Mouse (Mus musculus): ENCODE data around the gene Ccdc120.
"Not testable (repeated sequence)": the region's sequence is repeated elsewhere in the genome, so short reads cannot be mapped to it uniquely, and the experiment has no call there.

Ccdc120 gene

GRCm38 (mm10) chrX:7753627-7754026 lies 2.9 kb upstream of the Ccdc120 start:
- peak; percentile 33 for DNase-seq (ENCODE audit: low read depth)

- no peak for DNase-seq (ENCODE audit: low read depth)
Observed at GRCm38 (mm10) chrX:7745429-7745828, 5.3 kb downstream of the Ccdc120 start.

DNA sequence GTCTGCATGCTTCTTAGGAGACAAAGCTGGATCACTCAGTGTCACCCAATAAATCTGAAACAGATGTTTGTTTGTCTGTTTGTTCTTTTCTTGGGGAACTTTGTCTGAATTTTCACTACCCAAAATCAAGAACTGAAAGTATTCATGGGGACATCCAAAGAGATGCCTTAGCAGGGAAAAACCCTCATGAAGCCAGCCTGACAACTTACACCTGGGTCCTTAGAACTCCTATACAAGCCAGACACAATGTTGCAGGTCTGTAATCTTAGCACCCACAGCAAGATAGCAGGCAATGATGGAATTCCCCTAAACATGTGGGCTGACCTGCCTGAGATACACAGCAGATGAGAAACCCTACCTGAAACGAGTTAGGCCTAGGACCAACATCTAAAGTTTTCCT lies 5.8 kb downstream of the Ccdc120 start:
- no peak for DNase-seq (ENCODE audit: low read depth)

GRCm38 (mm10) chrX:7743470-7743869 lies 7.2 kb downstream of the Ccdc120 start:
- DNase-seq (ENCODE audit: low read depth): peak; percentile 26

DNA sequence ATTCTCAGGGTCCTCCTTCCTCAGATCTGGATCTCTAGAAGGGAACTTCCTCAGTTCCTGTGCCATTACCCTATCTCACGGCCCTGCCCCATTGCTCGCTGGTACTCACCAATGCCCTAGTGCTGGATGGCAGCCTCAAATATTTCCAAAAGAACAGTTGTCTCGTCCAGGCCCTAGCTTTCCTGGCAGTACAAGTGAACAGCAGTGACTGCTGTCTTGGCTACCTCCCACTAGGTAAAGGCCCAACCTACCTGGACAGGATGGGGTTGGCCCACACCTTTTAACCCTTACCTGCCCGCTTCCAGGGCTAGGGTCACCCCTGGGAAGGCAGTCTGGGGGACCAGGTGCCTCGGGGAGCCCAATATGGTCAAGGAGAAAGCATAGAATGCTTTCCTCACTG lies 9.6 kb downstream of the Ccdc120 start:
- no peak for DNase-seq (ENCODE audit: low read depth)

DNA sequence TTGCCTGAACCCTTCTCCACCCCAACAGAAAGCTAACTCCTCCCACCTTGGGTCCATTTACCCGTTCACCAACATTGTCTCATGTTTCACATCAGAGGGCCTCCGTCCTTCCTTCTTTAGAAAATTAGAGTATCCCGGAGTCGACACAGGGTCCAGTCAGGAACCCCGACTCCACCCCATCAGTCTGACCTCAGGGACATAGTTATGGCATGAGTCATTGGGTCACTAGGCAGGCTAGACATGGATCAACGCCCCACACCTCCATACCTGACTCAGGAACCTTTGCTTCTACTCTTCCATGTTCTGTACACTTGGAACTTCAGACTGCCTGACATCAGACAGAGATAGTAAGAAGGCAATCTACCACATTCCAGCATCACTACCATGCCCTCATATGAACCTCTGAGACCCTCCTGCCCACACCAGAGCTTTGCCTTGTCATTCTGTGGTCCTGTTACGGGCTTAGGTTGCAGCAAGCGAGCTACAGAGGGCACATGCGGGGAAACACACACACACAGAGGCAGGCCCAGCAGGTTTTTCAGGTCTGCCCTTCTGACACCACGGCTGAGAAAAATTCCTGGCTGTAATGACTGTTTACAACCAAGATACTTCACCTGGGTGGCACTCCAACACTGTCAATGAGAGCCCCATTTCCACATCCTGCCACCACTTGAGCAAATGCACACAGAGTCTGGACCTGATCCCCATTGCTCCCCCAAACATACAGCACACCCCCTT lies 10.5 kb downstream of the Ccdc120 start:
- DNase-seq (ENCODE audit: low read depth): no peak

DNA sequence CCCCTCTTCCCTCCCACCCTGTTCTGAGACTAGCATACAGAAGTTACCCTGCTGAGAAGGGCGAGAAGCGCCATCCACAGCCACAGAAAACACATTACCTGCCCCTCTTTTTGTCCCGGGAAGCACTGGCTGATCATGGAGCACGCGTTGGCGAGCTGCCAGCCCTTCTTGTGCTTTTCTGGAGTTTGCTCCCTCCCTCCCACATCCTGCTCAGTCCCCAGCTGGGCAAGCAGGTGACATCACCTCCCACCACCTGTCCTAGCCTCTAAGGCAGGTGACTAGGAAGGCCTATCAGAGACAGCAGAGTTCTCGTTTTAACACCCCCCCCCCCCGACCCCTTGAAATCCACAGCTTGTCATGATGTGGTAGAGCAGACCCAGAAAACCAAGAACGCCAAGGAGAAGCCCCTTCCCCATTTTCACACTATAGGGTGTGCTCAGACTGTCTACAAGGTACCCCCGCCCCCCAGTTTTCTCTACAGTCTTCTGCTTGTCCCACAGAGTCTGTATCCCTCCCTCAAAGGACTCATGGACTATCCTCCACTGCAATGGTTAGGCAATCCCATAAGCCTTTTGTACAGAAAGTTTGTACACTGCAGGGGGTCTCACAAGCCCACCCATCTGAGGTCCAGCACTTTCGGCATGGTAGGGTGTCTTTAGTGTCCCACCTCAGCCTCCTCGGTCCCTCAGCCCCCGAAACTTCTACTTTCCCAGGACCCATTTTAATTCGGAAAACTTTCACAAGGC lies 11.2 kb downstream of the Ccdc120 start:
- DNase-seq (ENCODE audit: low read depth): no peak

GRCm38 (mm10) chrX:7733571-7734156 lies 17.0 kb downstream of the Ccdc120 start:
- DNase-seq (ENCODE audit: low read depth): peak; percentile 80

DNA sequence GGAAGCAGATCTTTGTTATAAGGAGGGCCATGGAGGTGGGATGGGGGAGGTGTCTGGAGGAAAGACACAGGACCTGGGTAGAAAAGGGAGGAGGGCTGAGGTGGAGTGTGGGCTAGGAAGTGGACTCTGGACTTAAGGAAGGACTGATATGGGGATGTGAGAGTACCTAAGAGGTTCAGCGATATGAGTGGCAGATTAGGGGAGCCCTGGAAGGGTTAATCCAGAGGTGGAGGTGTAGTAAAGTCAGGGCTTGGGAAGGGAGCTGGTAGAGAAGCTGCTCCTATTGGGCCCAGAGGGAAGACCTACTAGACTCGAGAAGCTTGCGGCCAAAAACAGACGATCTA lies 21.8 kb downstream of the Ccdc120 start:
- DNase-seq (ENCODE audit: low read depth): no peak

GRCm38 (mm10) chrX:7728215-7728921 lies 22.3 kb downstream of the Ccdc120 start, which contains the start of gene Praf2:
Praf2 (plus strand) TSS chrX:7728439.
- DNase-seq (ENCODE audit: low read depth): peak; percentile 84

- no peak for DNase-seq (ENCODE audit: low read depth)
Observed at GRCm38 (mm10) chrX:7727176-7727575, 23.5 kb downstream of the Ccdc120 start.

DNA sequence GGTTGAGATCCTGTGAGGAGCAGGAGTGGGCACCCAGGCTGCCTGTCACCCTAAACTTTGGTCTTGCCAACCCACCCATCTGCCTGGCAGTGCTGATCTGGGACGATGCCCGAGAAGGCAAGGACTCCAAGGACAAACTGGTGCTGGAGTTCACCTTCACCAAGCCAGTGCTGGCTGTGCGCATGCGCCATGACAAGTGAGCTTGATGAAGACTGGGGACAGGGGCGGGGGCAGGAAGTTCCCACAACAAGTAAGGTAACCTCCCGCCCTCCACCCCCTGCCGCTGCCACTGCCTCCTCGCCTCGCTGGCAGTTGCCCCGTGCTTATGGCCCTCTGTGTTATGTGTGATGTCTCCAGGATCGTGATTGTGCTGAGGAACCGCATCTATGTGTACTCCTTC lies 24.9 kb downstream of the Ccdc120 start:
- no peak for DNase-seq (ENCODE audit: low read depth)

DNA sequence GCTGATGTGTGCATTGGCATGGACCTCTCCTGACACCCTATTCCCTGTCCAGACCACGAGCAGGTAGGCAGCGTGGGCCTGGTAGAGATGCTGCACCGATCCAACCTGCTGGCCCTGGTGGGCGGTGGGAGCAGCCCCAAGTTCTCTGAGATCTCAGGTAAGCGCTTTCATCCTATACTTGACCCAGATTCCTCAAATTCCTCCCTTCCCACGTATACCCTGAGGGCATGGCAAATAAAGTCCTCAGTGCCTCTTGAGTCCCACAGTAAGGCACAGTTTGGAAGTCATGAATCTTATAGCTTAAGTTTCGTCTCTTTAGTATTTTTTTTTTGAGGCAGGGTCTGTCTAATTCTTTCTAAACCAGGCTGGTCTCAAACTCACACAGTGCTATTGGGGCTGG lies 26.6 kb downstream of the Ccdc120 start:
- DNase-seq (ENCODE audit: low read depth): no peak

- peak; percentile 63 for DNase-seq (ENCODE audit: low read depth)
Observed at GRCm38 (mm10) chrX:7722691-7723090, 28.0 kb downstream of the Ccdc120 start.

GRCm38 (mm10) chrX:7722282-7722611 lies 28.5 kb downstream of the Ccdc120 start:
- no peak for DNase-seq (ENCODE audit: low read depth)

DNA sequence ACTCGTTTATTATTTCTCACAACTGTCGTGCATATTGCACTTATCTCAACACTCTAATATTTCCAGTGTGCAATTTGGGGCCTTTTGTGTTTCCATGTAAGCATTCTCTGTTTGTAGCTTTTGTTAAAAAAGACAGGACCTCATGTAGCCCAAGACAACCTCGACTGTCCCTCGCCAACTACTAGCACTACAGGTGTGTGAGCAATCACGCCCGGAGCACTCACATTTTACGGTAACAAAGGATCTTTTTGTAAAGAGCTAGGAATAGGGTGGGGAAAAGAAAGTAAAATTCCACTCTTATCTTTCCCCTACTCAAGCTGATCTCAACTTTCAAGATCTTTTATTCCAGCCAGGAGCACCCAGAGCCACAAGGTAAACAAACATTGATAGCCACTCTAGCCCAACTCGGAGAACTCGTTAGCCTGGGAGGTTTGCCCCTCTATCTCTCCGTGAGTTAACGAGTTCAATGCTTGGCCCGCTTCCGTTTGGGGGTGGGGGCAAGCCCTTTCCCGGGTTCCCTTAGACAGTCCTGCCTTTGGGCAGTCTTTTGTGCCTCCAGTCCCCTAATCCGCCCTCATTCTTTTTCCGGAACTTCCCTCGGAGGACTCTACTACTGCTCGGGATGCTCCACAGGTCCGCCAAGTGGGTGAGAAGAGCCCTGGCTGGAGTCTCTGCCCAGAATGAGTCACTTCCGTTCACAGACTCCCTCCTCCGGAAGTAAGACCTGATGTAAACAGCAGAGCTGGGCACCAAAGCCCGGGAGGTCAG lies 29.0 kb downstream of the Ccdc120 start, which contains the start of gene Gm45208:
Gene Gm45208 (plus strand): TSS at position 732 of the 768 bp plus-strand sequence.
- DNase-seq (ENCODE audit: low read depth): peak; percentile 86

DNA sequence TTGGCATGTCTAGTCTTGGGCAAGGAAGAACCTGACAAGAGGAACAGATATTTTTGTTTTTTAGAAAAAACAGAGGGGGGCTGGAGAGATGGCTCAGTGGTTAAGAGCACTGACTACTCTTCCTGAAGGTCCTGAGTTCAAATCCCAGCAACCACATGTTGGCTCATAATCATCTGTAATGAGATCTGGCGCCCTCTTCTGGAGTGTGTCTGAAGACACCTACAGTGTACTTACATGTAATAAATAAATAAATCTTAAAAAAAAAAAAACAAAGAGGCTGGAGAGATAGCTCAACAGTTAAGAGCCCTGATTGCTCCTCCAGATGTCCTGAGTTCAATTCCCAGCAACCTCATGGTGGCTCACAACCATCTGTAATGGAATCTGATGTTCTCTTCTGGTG lies 34.6 kb downstream of the Ccdc120 start:
- DNase-seq (ENCODE audit: low read depth): peak; percentile 55

DNA sequence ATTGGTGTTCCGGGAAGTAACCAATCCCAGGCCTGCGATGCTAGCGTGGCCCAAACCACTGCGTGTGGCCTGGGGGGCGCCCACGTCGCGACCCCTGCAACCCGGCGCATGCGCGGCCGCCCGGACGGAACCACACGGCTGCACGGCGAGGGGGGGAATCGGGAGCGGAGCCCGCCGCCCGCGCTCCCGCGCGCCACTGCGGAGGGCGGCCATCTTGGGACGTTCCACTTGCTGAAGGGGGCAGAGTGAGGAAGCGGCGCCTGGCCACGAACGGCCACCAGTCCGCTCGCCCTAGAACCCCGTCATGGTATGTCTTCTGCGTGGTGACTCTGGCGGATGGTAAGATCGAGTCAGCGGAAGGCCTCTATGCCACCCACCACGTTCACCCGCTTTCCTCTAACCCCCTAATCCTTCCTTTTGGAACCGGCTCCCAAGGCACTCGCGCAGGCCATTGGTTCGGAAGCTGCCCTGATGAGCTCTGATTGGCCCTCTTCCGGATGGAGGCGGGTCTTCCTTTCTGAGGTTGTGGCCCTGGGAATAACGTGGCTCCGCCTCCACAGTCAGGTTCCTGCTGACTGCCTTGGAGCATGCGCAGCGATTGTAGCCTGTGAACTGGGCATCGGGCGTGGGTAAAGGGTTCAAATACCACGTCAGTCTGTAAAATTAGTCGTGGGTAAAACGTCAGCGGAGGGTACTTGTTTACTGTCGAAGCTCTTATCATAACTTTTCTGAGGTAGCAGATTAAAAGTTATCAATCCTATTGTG lies 36.4 kb downstream of the Ccdc120 start, which contains the start of gene Wdr45:
Gene Wdr45 (plus strand): TSS at position 199 of the 765 bp plus-strand sequence.
- peak; percentile 94 for DNase-seq (ENCODE audit: low read depth)

DNA sequence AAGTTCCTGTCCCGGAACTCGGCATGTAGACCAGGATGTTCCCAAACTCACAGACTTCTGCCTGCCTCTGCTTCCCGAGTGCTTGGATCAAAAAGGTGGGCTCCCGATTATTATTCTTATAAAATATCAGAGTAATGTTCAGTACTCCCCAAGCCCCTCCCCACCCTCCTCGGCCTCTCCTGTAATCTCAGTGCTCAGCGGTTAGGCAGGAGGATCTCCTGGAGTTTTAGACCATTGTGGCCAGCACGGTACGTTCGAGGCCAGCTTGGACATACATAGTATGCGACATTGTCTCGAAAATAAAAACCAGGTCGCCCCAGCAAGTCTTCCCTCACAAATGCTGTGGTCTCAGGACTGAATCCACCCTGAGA lies 37.0 kb downstream of the Ccdc120 start:
- DNase-seq (ENCODE audit: low read depth): not testable (repeated sequence)

DNA sequence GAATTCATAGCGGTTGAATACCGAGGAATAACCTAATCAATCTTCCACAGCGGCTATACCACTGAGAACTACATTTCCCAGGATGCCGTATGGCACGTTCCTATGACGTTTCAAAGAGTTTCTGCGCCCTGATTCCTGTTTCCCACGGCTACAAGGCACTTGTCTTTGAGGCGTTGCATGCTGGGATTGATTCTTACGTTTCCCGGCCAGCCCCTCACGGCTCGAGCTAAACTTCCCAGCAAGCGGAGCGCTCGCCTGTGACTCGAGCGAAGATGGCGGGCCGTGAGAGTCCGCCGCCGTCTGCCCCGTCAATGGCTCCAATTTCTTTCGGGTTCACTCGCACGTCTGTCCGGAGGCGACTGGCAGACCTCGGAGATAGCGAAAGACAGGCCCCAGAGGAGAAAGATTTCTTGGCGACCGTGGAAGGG lies 53.7 kb downstream of the Ccdc120 start, which contains the start of gene Gpkow:
Gene Gpkow (plus strand): TSS at position 178 of the 428 bp plus-strand sequence.
- DNase-seq (ENCODE audit: low read depth): peak; percentile 91

DNA sequence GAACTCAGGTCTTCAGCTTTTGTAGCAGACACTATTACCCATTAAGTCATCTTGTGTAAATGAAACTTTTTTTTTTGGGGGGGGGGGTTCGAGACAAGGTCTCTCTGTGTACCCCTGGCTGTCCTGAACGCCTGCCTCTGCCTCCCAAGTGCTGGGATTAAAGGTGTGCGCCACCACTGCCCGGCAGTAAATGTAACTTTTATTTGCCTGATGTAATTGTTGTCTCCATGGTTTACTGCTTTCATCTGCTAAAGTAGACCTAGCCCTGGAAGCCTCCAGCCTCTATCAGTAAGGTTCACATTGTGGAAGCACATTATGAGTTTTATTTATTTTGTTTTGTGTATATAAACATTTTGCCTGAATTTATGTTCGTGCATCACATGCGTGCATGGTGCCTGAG lies 54.2 kb downstream of the Ccdc120 start:
- no peak for DNase-seq (ENCODE audit: low read depth)
